Mouse (Mus musculus) liver, postnatal 0 days (tissue): ENCODE results near the gene Usp43.
A peak's percentile ranks its signal among the peaks of the same experiment; 100 is the strongest.

Source experiments
- CTCF ChIP-seq: sonication (generic); IDR thresholded peaks from 2 replicates; pipeline ENCODE4 v1.5.1; 2016; ENCODE audit warnings: antibody characterized with exemption, low read depth
- EP300 ChIP-seq: IDR thresholded peaks from 2 replicates; pipeline ENCODE4 v1.6.1; 2016; ENCODE audit warnings: antibody characterized with exemption, low read depth, mild to moderate bottlenecking

- peak; percentile 47 for TF ChIP-seq CTCF
- no peak for TF ChIP-seq EP300
These were observed 42.2 kb upstream of the Usp43 start for GRCm38 (mm10) chr11:67964110-67964509.
